In the genomic region with DNA sequence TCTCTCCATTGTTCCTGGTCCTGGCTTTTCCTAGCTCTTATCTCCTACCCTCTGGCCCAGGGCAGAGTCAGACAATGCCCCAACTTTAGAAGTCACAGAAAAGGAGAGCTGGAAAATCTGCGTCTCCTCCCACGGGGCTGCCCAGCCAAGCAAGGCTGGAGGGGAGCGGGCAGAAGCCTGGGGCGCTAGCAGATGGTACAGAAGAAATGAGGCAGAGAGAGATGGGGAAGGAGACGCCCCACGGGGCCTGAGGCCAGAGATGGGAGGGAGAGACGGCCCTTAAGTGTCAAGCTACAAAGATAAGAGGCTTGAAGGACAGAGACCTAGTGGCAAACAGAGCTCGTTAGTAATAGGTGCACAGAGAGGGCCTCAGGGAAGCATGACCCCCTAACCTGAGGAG, we compare ENCODE assay signal across 12 mouse cellular contexts. TPM values are rescaled to one million over a fixed set of nuclear protein-coding genes. Genes with fewer than 3 reads are reported as not detected.
DNase-seq lines count a peak whose midpoint lies in the region; ATAC-seq and TF ChIP-seq lines count a peak whose summit lies in the region.
"Had no signal": no experiment of that assay in that cellular context is flagged by ENCODE, and none has a peak within 500 bp of the region (broad histone marks: within the 10 kb centered on the region; RNA-seq: fewer than 3 reads in every experiment).

No protein-coding gene starts in this region.

- TF ChIP-seq POLR2A in cerebellum, adult 2 months (IDR thresholded peaks at IDR 0.05; ENCODE audit: borderline replicate concordance, insufficient read depth, low read length) = no peak

- DNase-seq in cerebellum, adult 2 months = peak; percentile 58 to 61
- DNase-seq in heart, postnatal 0 days (ENCODE audit: low spot score) = no peak
- no peak for DNase-seq in heart, adult 18-20 months
- DNase-seq in stomach, postnatal 0 days (ENCODE audit: low spot score) = no peak
- DNase-seq in gastrocnemius, adult 2 months = no peak
- DNase-seq: gastrocnemius, postnatal 10 days had no signal

- no peaks in the 10 kb centered on the region for H3K27me3 ChIP-seq in cerebellum, adult 2 months (ENCODE audit: control insufficient read depth, insufficient read depth, low read length)
- peaks cover 16% of the 10 kb centered on the region for H3K27me3 ChIP-seq in heart, postnatal 0 days (ENCODE audit: control insufficient read depth, insufficient read depth, low read length)
- H3K27me3 ChIP-seq in stomach, embryonic 15.5 days (replicated peaks) = peaks cover 15% of the 10 kb centered on the region
- peaks cover 5% of the 10 kb centered on the region; the same call in 1 of the 2 replicates for H3K27me3 ChIP-seq in stomach, postnatal 0 days (ENCODE audit: control insufficient read depth, insufficient read depth, low read length)

- no peak for TF ChIP-seq CTCF in cerebellum, adult 2 months (IDR thresholded peaks at IDR 0.05; ENCODE audit: borderline replicate concordance, insufficient read depth, low read depth, low read length)
- no peak for TF ChIP-seq CTCF in heart, postnatal 0 days (IDR thresholded peaks at IDR 0.05; ENCODE audit: low read depth)
- TF ChIP-seq CTCF in stomach, postnatal 0 days (IDR thresholded peaks at IDR 0.05; ENCODE audit: low read depth) = no peak
- no peak for TF ChIP-seq CTCF in gastrocnemius, adult 2 months (IDR thresholded peaks at IDR 0.05)

- no peak for ATAC-seq in cerebellum, adult (ENCODE audit: insufficient number of reproducible peaks, low FRiP score, low TSS enrichment)
- no peak for ATAC-seq in heart, postnatal 0 days (ENCODE audit: insufficient read depth, low read depth)
- no peak for ATAC-seq in stomach, embryonic 15.5 days (ENCODE audit: insufficient read depth, low FRiP score, low read depth)
- ATAC-seq in stomach, postnatal 0 days (ENCODE audit: low FRiP score, low TSS enrichment) = no peak
- ATAC-seq in megakaryocyte-erythroid progenitor cell, adult 5-6 weeks (replicated peaks; ENCODE audit: low FRiP score, low TSS enrichment, poor library complexity, severe bottlenecking) = no peak
- ATAC-seq: intestine, embryonic 16.5 days had no signal

- H3K27ac ChIP-seq in cerebellum, adult 2 months (ENCODE audit: insufficient read depth, low read length) = peak overlapping the region; percentile 20; the same call in 1 of the 2 replicates
- H3K27ac ChIP-seq in heart, postnatal 0 days (ENCODE audit: low read depth) = peak overlapping the region; percentile 82
- H3K27ac ChIP-seq in stomach, embryonic 15.5 days = no peak overlapping the region
- no peak overlapping the region for H3K27ac ChIP-seq in stomach, postnatal 0 days (replicated peaks)
- H3K27ac ChIP-seq in gastrocnemius, adult 2 months = no peak overlapping the region
- H3K27ac ChIP-seq: limb, embryonic 13.5 days had no signal

- H3K9me3 ChIP-seq in heart, postnatal 0 days (replicated peaks; ENCODE audit: control insufficient read depth, low read length) = no peaks in the 10 kb centered on the region
- no peaks in the 10 kb centered on the region for H3K9me3 ChIP-seq in stomach, embryonic 15.5 days
- H3K9me3 ChIP-seq in stomach, postnatal 0 days (ENCODE audit: control insufficient read depth, low read length) = no peaks in the 10 kb centered on the region

- intact Hi-C loops in gastrocnemius, adult 2 months (cut with DNase I) = no loop called here

- H3K4me3 ChIP-seq in cerebellum, adult 2 months (replicated peaks; ENCODE audit: insufficient read depth, low read depth, low read length) = no peak overlapping the region
- no peak overlapping the region for H3K4me3 ChIP-seq in heart, postnatal 0 days (ENCODE audit: low read depth, low read length)
- H3K4me3 ChIP-seq in stomach, embryonic 15.5 days (replicated peaks) = no peak overlapping the region
- no peak overlapping the region for H3K4me3 ChIP-seq in stomach, postnatal 0 days (ENCODE audit: low read depth, low read length)
- no peak overlapping the region for H3K4me3 ChIP-seq in gastrocnemius, adult 2 months
- H3K4me3 ChIP-seq: limb, embryonic 13.5 days had no signal

- 0 out of 2 replicates have a peak overlapping the region, but pooled peaks have one; percentile 2 for H3K9ac ChIP-seq in heart, postnatal 0 days (replicated peaks; ENCODE audit: low read depth, low read length)
- H3K9ac ChIP-seq in stomach, embryonic 15.5 days = 0 out of 2 replicates have a peak overlapping the region, but pooled peaks have one; percentile 3
- no peak overlapping the region; the same call in 1 of the 2 replicates for H3K9ac ChIP-seq in stomach, postnatal 0 days (ENCODE audit: low read length)
- H3K9ac ChIP-seq: limb, embryonic 13.5 days had no signal

- 10% methylated on average over 8 of the region's 8 CpGs for WGBS in cerebellum, adult 2 months
- WGBS in heart, postnatal 0 days = 19% methylated on average over 8 of the region's 8 CpGs
- WGBS in stomach, embryonic 15.5 days = 51% methylated on average over 8 of the region's 8 CpGs
- WGBS in stomach, postnatal 0 days = 47% methylated on average over 8 of the region's 8 CpGs

- no peaks in the 10 kb centered on the region for H3K36me3 ChIP-seq in heart, postnatal 0 days (replicated peaks; ENCODE audit: control insufficient read depth, insufficient read depth, low read length)
- no peaks in the 10 kb centered on the region for H3K36me3 ChIP-seq in stomach, embryonic 15.5 days
- H3K36me3 ChIP-seq in stomach, postnatal 0 days (ENCODE audit: control insufficient read depth, insufficient read depth, low read length) = no peaks in the 10 kb centered on the region
- H3K36me3 ChIP-seq: limb, embryonic 13.5 days had no signal

- no peak for TF ChIP-seq EP300 in heart, postnatal 0 days (IDR thresholded peaks at IDR 0.05; ENCODE audit: low read depth)
- no peak for TF ChIP-seq EP300 in stomach, postnatal 0 days (optimal IDR thresholded peaks at IDR 0.05)

- no peak overlapping the region for H3K4me2 ChIP-seq in heart, postnatal 0 days (ENCODE audit: low read depth, low read length)
- no peak overlapping the region for H3K4me2 ChIP-seq in stomach, embryonic 15.5 days
- no peak overlapping the region for H3K4me2 ChIP-seq in stomach, postnatal 0 days (replicated peaks; ENCODE audit: low read depth)

- peaks cover 11% of the 10 kb centered on the region for H3K4me1 ChIP-seq in cerebellum, adult 2 months (ENCODE audit: control insufficient read depth, insufficient read depth, low read length)
- H3K4me1 ChIP-seq in heart, postnatal 0 days (ENCODE audit: control insufficient read depth, insufficient read depth) = peaks cover 37% of the 10 kb centered on the region
- 0 out of 2 replicates have a peak, but pooled peaks cover 16% of the 10 kb centered on the region for H3K4me1 ChIP-seq in stomach, embryonic 15.5 days
- H3K4me1 ChIP-seq in stomach, postnatal 0 days (replicated peaks; ENCODE audit: control insufficient read depth, insufficient read depth) = no peaks in the 10 kb centered on the region

RNA-seq across cellular contexts. Expression of a gene that starts 4.4 kb away (rescaled TPM):
- 148 and 176 TPM in 2 replicates for polyA plus RNA-seq in cerebellum, adult 2 months (2012; rRNA removed)
- total RNA-seq in heart, postnatal 0 days (2014; rRNA removed; ENCODE audit: low replicate concordance) = 34.8 and 58.9 TPM in 2 replicates
- 23.7 and 26.8 TPM in 2 replicates for polyA plus RNA-seq in heart, postnatal 0 days (2015; fragmentation: Nextera tagmentation; extraction: Ambion mirVana)
- total RNA-seq in heart, adult 18-20 months (2021) = 10 to 100 TPM; 36.7 to 38.7 TPM
- 10.6 and 10.7 TPM in 2 replicates for polyA plus RNA-seq in stomach, embryonic 15.5 days (2015; fragmentation: Nextera tagmentation; extraction: Ambion mirVana)
- 8.4 and 8.8 TPM in 2 replicates for polyA plus RNA-seq in stomach, postnatal 0 days (2015; fragmentation: Nextera tagmentation; extraction: Ambion mirVana)
- total RNA-seq in gastrocnemius, adult 2 months (2021) = 10 to 100 TPM in 1 of 2 experiments, 1 to 10 TPM in 1; 9.5 to 10.5 TPM
- 4.8 and 11.4 TPM in 2 replicates for total RNA-seq in megakaryocyte-erythroid progenitor cell, adult 5-6 weeks (2014; fragmentation: Nextera tagmentation)
- 4.8 and 6.6 TPM in 2 replicates for total RNA-seq in megakaryocyte-erythroid progenitor cell, adult 5-6 weeks (2017)

RNA-seq across cellular contexts. Expression of a gene that starts 5.9 kb away (rescaled TPM):
- polyA plus RNA-seq in cerebellum, adult 2 months (2012; rRNA removed) = 1.9 and 2.6 TPM in 2 replicates
- 24.9 and 27.6 TPM in 2 replicates for total RNA-seq in heart, postnatal 0 days (2014; rRNA removed; ENCODE audit: low replicate concordance)
- polyA plus RNA-seq in heart, postnatal 0 days (2015; fragmentation: Nextera tagmentation; extraction: Ambion mirVana) = 5.4 and 7.0 TPM in 2 replicates
- total RNA-seq in heart, adult 18-20 months (2021) = under 1 TPM in 1 of 2 experiments, not detected in 1; 0.13 TPM
- polyA plus RNA-seq in stomach, embryonic 15.5 days (2015; fragmentation: Nextera tagmentation; extraction: Ambion mirVana) = 2.3 and 2.9 TPM in 2 replicates
- polyA plus RNA-seq in stomach, postnatal 0 days (2015; fragmentation: Nextera tagmentation; extraction: Ambion mirVana) = 0.22 and 0.27 TPM in 2 replicates
- total RNA-seq in gastrocnemius, adult 2 months (2021) = not detected
- total RNA-seq in megakaryocyte-erythroid progenitor cell, adult 5-6 weeks (2014; fragmentation: Nextera tagmentation) = not detected in 2 replicates
- 0.95 TPM in 1 of 2 replicates, not detected in the other for total RNA-seq in megakaryocyte-erythroid progenitor cell, adult 5-6 weeks (2017)
- total RNA-seq: neutrophil, adult 5-6 weeks had no signal

RNA-seq across cellular contexts. Expression of a gene that starts 22.3 kb away (rescaled TPM):
- 87.1 and 88.8 TPM in 2 replicates for polyA plus RNA-seq in cerebellum, adult 2 months (2012; rRNA removed)
- 43.5 and 45.6 TPM in 2 replicates for total RNA-seq in heart, postnatal 0 days (2014; rRNA removed; ENCODE audit: low replicate concordance)
- 84.9 and 89.8 TPM in 2 replicates for polyA plus RNA-seq in heart, postnatal 0 days (2015; fragmentation: Nextera tagmentation; extraction: Ambion mirVana)
- total RNA-seq in heart, adult 18-20 months (2021) = 10 to 100 TPM; 60.8 to 61.3 TPM
- polyA plus RNA-seq in stomach, embryonic 15.5 days (2015; fragmentation: Nextera tagmentation; extraction: Ambion mirVana) = 131 and 141 TPM in 2 replicates
- 96.9 and 103 TPM in 2 replicates for polyA plus RNA-seq in stomach, postnatal 0 days (2015; fragmentation: Nextera tagmentation; extraction: Ambion mirVana)
- total RNA-seq in gastrocnemius, adult 2 months (2021) = 10 to 100 TPM; 49.7 to 58.0 TPM
- 146 and 165 TPM in 2 replicates for total RNA-seq in megakaryocyte-erythroid progenitor cell, adult 5-6 weeks (2014; fragmentation: Nextera tagmentation)
- total RNA-seq in megakaryocyte-erythroid progenitor cell, adult 5-6 weeks (2017) = 80.7 and 93.4 TPM in 2 replicates

RNA-seq across cellular contexts. Expression of a gene that starts 22.7 kb away (rescaled TPM):
- polyA plus RNA-seq in cerebellum, adult 2 months (2012; rRNA removed) = 15.7 TPM in 2 replicates
- 4.4 and 4.9 TPM in 2 replicates for total RNA-seq in heart, postnatal 0 days (2014; rRNA removed; ENCODE audit: low replicate concordance)
- polyA plus RNA-seq in heart, postnatal 0 days (2015; fragmentation: Nextera tagmentation; extraction: Ambion mirVana) = 7.3 and 7.9 TPM in 2 replicates
- 1 to 10 TPM; 4.0 to 4.2 TPM for total RNA-seq in heart, adult 18-20 months (2021)
- polyA plus RNA-seq in stomach, embryonic 15.5 days (2015; fragmentation: Nextera tagmentation; extraction: Ambion mirVana) = 13.5 and 14.7 TPM in 2 replicates
- polyA plus RNA-seq in stomach, postnatal 0 days (2015; fragmentation: Nextera tagmentation; extraction: Ambion mirVana) = 11.3 and 11.8 TPM in 2 replicates
- 1 to 10 TPM; 2.0 TPM for total RNA-seq in gastrocnemius, adult 2 months (2021)
- 2.4 and 5.1 TPM in 2 replicates for total RNA-seq in megakaryocyte-erythroid progenitor cell, adult 5-6 weeks (2014; fragmentation: Nextera tagmentation)
- total RNA-seq in megakaryocyte-erythroid progenitor cell, adult 5-6 weeks (2017) = 1.1 and 5.5 TPM in 2 replicates

RNA-seq across cellular contexts. Expression of a gene that starts 40.5 kb away (rescaled TPM):
- polyA plus RNA-seq in cerebellum, adult 2 months (2012; rRNA removed) = 4.3 and 5.1 TPM in 2 replicates
- total RNA-seq in heart, postnatal 0 days (2014; rRNA removed; ENCODE audit: low replicate concordance) = 3.5 and 10.6 TPM in 2 replicates
- polyA plus RNA-seq in heart, postnatal 0 days (2015; fragmentation: Nextera tagmentation; extraction: Ambion mirVana) = 3.6 TPM in 2 replicates
- total RNA-seq in heart, adult 18-20 months (2021) = 1 to 10 TPM; 5.5 to 7.1 TPM
- polyA plus RNA-seq in stomach, embryonic 15.5 days (2015; fragmentation: Nextera tagmentation; extraction: Ambion mirVana) = 1.5 and 1.6 TPM in 2 replicates
- polyA plus RNA-seq in stomach, postnatal 0 days (2015; fragmentation: Nextera tagmentation; extraction: Ambion mirVana) = 0.85 and 1.3 TPM in 2 replicates
- total RNA-seq in gastrocnemius, adult 2 months (2021) = 1 to 10 TPM; 1.9 to 2.9 TPM
- 0.64 TPM in 1 of 2 replicates, not detected in the other for total RNA-seq in megakaryocyte-erythroid progenitor cell, adult 5-6 weeks (2014; fragmentation: Nextera tagmentation)
- not detected in 2 replicates for total RNA-seq in megakaryocyte-erythroid progenitor cell, adult 5-6 weeks (2017)
- total RNA-seq: neutrophil, adult 5-6 weeks had no signal

Comparison
In these comparisons a context has a peak if more than half of its experiments do, and no peak if none do; other contexts are left out.
1. RNA of a gene that starts 5.9 kb away (total RNA-seq): 24.9 to 27.6 TPM in heart, postnatal 0 days; 0.13 TPM in heart, adult 18-20 months, not detected in gastrocnemius, adult 2 months and 0.95 TPM in megakaryocyte-erythroid progenitor cell, adult 5-6 weeks; every median in the first group is over 10 times any median in the second.
2. DNase-seq: peak in cerebellum, adult 2 months (2 of 2); none in heart, postnatal 0 days (single experiment), heart, adult 18-20 months (0 of 2), stomach, postnatal 0 days (single experiment) and gastrocnemius, adult 2 months (single experiment).
3. H3K27ac ChIP-seq: peak in cerebellum, adult 2 months (single experiment) and heart, postnatal 0 days (single experiment); none in stomach, embryonic 15.5 days (single experiment), stomach, postnatal 0 days (single experiment) and gastrocnemius, adult 2 months (single experiment).